Mouse (Mus musculus) C2C12 (cell line): ENCODE data around the gene Fam71d. TPM values are rescaled to one million over a fixed set of nuclear protein-coding genes. Genes with fewer than 3 reads are reported as not detected.

Experiments
- H3K27me3 ChIP-seq: one replicate; pipeline ENCODE4 v1.6.1; 2011; ENCODE audit not compliant: control insufficient read depth, insufficient read depth, insufficient read length
- H3K36me3 ChIP-seq: one replicate; pipeline ENCODE4 v1.6.1; 2011; ENCODE audit not compliant: control insufficient read depth, insufficient read depth
- H3K4me3 ChIP-seq: one replicate; pipeline ENCODE4 v1.5.1; 2011; ENCODE audit warnings: mild to moderate bottlenecking, control low read depth; ENCODE audit not compliant: poor library complexity, insufficient read depth, severe bottlenecking
- H3K79me2 ChIP-seq: one replicate; pipeline ENCODE4 v1.6.1; 2011; ENCODE audit not compliant: control insufficient read depth, insufficient read depth
- H3K79me3 ChIP-seq: one replicate; pipeline ENCODE4 v1.6.1; 2011; ENCODE audit warnings: low read depth, control low read depth
- H3ac ChIP-seq: one replicate; pipeline ENCODE3; 2011; ENCODE audit warnings: low read depth; ENCODE audit not compliant: control insufficient read depth, insufficient read length
- CEBPB ChIP-seq: IDR thresholded peaks from one replicate; pipeline ENCODE4 v1.6.1; 2011; ENCODE audit warnings: low read depth, mild to moderate bottlenecking, control low read depth, moderate library complexity
- CTCF ChIP-seq: IDR thresholded peaks from one replicate; pipeline ENCODE4 v1.5.1; 2011; ENCODE audit not compliant: control insufficient read depth, insufficient read depth, insufficient read length
- FOSL1 ChIP-seq: IDR thresholded peaks from one replicate; pipeline ENCODE4 v1.8.0; 2011; ENCODE audit warnings: mild to moderate bottlenecking, low read length; ENCODE audit not compliant: poor library complexity, insufficient read depth, severe bottlenecking
- MAX ChIP-seq: IDR thresholded peaks from one replicate; pipeline ENCODE4 v1.6.1; 2011; ENCODE audit warnings: mild to moderate bottlenecking, control low read depth
- MYOD1 ChIP-seq: IDR thresholded peaks from one replicate; pipeline ENCODE4 v1.6.1; 2011; ENCODE audit warnings: low read depth; ENCODE audit not compliant: control insufficient read depth, insufficient read length
- MYOG ChIP-seq: IDR thresholded peaks from one replicate; pipeline ENCODE4 v1.6.1; 2011; ENCODE audit not compliant: control insufficient read depth, insufficient read length; ENCODE audit errors: extremely low read depth
- USF1 ChIP-seq: IDR thresholded peaks from one replicate; pipeline ENCODE4 v1.6.1; 2011; ENCODE audit warnings: low read depth, mild to moderate bottlenecking, control low read depth, moderate library complexity
- polyA plus RNA-seq: library from polyadenylated mRNA; unstranded; fragments of >200 nt; fragmentation: generic; extraction: Trizol; gene quantifications from one replicate; pipeline ENCODE4 v1.2.1, GENCODE M21; 2012; ENCODE audit warnings: missing spikeins

Fam71d gene
- polyA plus RNA-seq, 1 experiment, result not detected

GRCm38 (mm10) chr12:78681048-78681447 lies 10.3 kb upstream of the Fam71d start:
- Histone ChIP-seq H3ac (no peak overlapping the region), H3K36me3 (no peaks in the 10 kb centered on the region), H3K4me3 (no peak overlapping the region), H3K79me2 (no peaks in the 10 kb centered on the region), H3K27me3 (no peaks in the 10 kb centered on the region), H3K79me3 (no peaks in the 10 kb centered on the region)
- no peak for TF ChIP-seq CEBPB
- TF ChIP-seq MYOG, result no peak
- TF ChIP-seq USF1, result no peak
- TF ChIP-seq FOSL1, result no peak
- no peak for TF ChIP-seq MAX
- no peak for TF ChIP-seq CTCF
- no peak for TF ChIP-seq MYOD1

- H3ac ChIP-seq, result no peak overlapping the region
- no peaks in the 10 kb centered on the region for H3K79me2 ChIP-seq
- no peaks in the 10 kb centered on the region for H3K27me3 ChIP-seq
- TF ChIP-seq CTCF, result no peak
- TF ChIP-seq CEBPB, result no peak
- no peak for TF ChIP-seq MAX
- no peak for TF ChIP-seq MYOD1
- TF ChIP-seq FOSL1, result no peak
- TF ChIP-seq USF1, result no peak
- no peak for TF ChIP-seq MYOG
- H3K79me3 ChIP-seq, result no peaks in the 10 kb centered on the region
- no peak overlapping the region for H3K4me3 ChIP-seq
- H3K36me3 ChIP-seq, result no peaks in the 10 kb centered on the region
Measured at GRCm38 (mm10) chr12:78682279-78682678, 9.1 kb upstream of the Fam71d start.

- no peak overlapping the region for H3ac ChIP-seq
- no peaks in the 10 kb centered on the region for H3K79me2 ChIP-seq
- no peak overlapping the region for H3K4me3 ChIP-seq
- TF ChIP-seq FOSL1, result no peak
- no peak for TF ChIP-seq MAX
- TF ChIP-seq MYOD1, result no peak
- TF ChIP-seq CEBPB, result no peak
- no peak for TF ChIP-seq MYOG
- TF ChIP-seq CTCF, result no peak
- no peak for TF ChIP-seq USF1
- H3K36me3 ChIP-seq, result no peaks in the 10 kb centered on the region
- no peaks in the 10 kb centered on the region for H3K27me3 ChIP-seq
- H3K79me3 ChIP-seq, result no peaks in the 10 kb centered on the region
Measured at GRCm38 (mm10) chr12:78685669-78686215, 5.6 kb upstream of the Fam71d start.

GRCm38 (mm10) chr12:78688876-78689275 lies 2.5 kb upstream of the Fam71d start:
- no peak overlapping the region for H3K4me3 ChIP-seq
- H3K27me3 ChIP-seq, result no peaks in the 10 kb centered on the region
- TF ChIP-seq MYOD1 (no peak), USF1 (no peak), CEBPB (no peak), MYOG (no peak), FOSL1 (no peak), MAX (no peak), CTCF (no peak)
- no peak overlapping the region for H3ac ChIP-seq
- H3K79me3 ChIP-seq, result no peaks in the 10 kb centered on the region
- H3K36me3 ChIP-seq, result no peaks in the 10 kb centered on the region
- H3K79me2 ChIP-seq, result no peaks in the 10 kb centered on the region

- Histone ChIP-seq H3K27me3 (no peaks in the 10 kb centered on the region), H3K79me3 (no peaks in the 10 kb centered on the region), H3K36me3 (no peaks in the 10 kb centered on the region), H3K4me3 (no peak overlapping the region), H3ac (no peak overlapping the region), H3K79me2 (no peaks in the 10 kb centered on the region)
- TF ChIP-seq MAX, result no peak
- TF ChIP-seq CEBPB, result no peak
- no peak for TF ChIP-seq MYOG
- no peak for TF ChIP-seq CTCF
- TF ChIP-seq FOSL1, result no peak
- no peak for TF ChIP-seq USF1
- no peak for TF ChIP-seq MYOD1
Measured at GRCm38 (mm10) chr12:78693281-78693680, 1.9 kb downstream of the Fam71d start.

- Histone ChIP-seq H3K27me3 (no peaks in the 10 kb centered on the region), H3K4me3 (no peak overlapping the region), H3ac (no peak overlapping the region), H3K79me3 (no peaks in the 10 kb centered on the region), H3K36me3 (no peaks in the 10 kb centered on the region), H3K79me2 (no peaks in the 10 kb centered on the region)
- TF ChIP-seq FOSL1 (no peak), MYOD1 (no peak), CEBPB (no peak), USF1 (no peak), CTCF (no peak), MAX (no peak), MYOG (no peak)
Measured at GRCm38 (mm10) chr12:78717783-78718182, 26.4 kb downstream of the Fam71d start.
